Mouse (Mus musculus) heart, postnatal 14 days (tissue): ENCODE measurements around the gene Enox1. TPM values are rescaled to one million over a fixed set of nuclear protein-coding genes. Genes with fewer than 3 reads are reported as not detected.

Experiments
- DNase-seq, 2 experiments: peaks; one replicate each; pipeline ENCODE4 v3.0.0; 2021 to 2022
- intact Hi-C: fragments of 180-260 bp; cut with DNase I; formaldehyde crosslinking; loops from one replicate; pipeline ENCODE4 v1.15.1; 2025
- total RNA-seq, 2 experiments: library from RNA; stranded (reverse); gene quantifications; 2 replicates each; pipeline ENCODE4 v1.2.3; 2021

The Enox1 gene
- total RNA-seq, 2 experiments from 2014 or later, result 0.98 to 1.5 TPM

DNA sequence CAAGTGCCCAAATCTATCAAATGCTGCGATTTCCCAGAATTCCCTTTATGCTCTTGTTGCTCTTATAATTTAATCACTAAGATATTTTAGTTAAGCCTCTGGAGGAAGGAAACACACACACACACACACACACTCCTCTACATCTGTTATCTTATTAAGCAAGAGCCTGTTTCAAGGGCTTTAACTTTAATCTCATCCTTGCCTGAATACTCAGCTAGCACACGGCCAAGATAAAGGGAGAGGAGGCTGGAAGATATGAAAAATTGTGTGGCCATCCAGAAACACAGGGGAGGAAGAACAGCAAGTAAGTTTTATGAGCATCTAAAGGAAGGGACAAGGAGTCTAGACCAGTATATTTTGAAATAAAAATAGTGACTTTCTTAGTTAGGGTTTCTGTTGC lies 489.6 kb downstream of the Enox1 start:
- DNase-seq, result no peak
- intact Hi-C loops, result no loop called here

DNA sequence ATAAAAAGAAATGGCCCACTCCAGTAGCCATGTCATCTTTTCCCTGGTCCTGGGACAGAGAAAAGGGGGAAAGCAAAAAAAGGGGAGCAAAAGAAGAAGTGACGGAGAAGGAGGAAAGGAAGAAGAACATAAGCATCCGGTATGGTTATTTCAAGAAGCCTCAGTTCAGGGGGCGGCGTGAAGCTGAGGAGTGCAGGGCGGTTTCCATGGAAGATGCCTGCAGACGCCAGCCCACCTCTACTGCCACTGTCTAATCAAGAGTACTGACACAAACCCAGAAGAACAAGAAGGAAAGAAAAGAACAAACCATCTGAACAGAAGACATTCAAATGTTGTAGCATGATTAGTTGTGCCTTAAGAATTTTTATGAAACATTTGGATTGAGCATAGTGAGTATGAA lies 490.5 kb downstream of the Enox1 start:
- intact Hi-C loops, result no loop called here
- no peak for DNase-seq

DNA sequence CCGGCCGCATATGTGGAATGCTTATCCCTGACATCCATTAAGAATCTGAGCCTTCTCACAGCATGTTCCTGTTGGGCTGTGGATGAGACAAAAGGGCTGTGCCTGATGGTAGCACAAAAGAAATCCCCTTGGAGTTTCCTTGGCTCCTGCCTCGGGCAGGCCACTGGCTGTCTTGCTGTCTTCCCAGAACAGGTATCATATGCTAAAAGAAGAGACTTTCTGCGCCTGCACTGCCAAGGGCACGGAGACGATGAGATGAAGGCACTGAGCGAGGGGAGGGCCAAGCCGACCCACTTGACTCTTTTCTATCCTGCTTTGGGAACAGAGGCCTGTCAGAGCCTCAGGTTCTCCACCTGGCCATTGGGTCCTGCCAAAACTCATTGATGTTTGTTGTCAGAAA lies 491.7 kb downstream of the Enox1 start:
- intact Hi-C loops, result no loop called here
- no peak for DNase-seq

DNA sequence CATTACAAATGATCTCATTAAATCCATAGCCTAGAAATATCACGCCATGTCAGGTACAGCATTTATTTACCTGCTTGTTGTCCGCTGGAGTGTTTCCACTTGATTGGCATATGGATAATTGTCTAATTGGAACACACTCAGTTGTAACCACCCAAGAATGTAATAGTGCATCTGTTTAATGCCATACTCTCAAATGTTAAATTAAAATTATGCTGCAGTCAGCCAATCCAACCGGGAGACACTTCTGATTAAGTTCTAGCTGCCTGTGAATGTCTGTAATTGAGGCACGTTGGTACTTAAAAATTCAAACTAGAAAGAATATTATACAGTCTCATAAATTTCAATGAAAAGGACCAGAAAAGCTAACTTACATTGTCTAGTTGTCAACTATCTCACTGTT lies 502.2 kb downstream of the Enox1 start:
- DNase-seq, result no peak
- intact Hi-C loops, result no loop called here

DNA sequence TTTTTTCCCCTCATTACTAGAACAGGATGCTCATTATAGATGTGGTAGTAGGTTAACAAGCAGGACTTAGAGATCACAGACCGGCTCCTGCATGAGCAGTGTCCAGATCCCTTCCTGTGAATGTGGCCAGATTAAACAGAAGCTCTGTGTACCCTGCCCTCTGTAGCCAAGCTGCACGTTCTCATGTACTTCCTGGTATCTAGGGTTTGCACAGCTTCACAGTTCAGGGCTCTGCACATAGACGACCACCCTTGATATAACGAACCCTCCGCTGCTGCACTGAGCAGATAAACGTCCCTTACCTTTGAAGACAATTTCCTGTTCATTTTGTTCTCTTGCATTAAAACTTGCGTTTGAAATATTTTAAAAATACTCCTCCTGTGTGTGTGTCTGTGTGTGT lies 505.7 kb downstream of the Enox1 start:
- no peak for DNase-seq
- intact Hi-C loops, result no loop called here

DNA sequence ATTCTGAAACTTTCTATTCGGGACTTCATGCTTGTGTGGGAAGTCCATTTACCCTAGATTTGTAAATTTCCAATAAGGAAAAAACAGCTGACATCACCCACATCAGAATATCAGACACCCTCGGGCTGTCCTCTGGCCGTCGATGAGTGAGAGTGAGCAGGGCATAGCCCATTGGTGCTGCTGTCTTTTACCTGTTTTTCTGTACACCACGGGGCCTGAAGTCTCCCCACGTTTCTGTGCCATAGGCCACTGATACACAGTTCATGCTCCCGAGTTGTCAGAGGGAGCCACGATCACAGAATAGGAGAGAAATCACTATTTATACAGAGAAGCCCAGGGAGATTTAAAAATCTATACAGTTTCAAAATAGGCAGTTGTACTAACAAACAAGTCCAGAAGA lies 506.4 kb downstream of the Enox1 start:
- no peak for DNase-seq
- intact Hi-C loops, result no loop called here

DNA sequence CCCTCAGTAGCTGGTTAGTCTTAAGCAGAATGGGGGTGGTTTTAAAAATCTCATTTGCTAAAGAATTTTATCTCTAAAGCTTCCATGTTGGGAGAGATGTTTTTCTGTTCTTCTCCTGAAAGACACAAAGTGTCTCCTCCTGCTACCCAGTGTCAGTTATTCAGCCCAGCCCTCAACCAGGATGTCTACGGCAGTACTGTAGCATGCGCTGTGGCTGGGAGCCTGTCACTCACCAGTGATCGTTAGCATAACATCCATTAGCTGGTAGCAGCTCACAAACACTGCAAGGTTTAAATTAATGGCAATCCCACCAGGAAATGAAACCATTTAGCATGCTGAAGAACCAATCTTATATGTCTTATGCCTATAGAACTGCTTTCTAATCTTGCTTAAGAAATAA lies 511.5 kb downstream of the Enox1 start:
- DNase-seq, result no peak
- intact Hi-C loops, result no loop called here

DNA sequence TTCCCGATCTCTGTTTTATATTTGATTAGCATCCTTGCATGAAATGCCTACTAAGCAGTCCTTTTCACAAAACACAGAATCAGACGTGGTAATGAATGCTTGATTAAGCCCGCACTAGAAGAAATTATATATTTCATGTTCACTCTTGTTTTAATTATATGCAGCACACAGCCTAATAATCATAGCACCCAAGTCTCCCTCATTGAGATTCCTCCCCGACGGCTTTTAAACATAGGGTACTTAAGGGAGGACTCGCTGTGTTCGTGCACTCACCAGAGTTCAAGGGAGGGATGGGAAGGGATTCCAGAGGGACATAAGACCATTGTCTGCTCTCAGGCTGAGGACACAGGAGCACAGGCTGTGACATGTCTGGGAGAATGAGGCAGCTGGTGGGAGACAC lies 512.9 kb downstream of the Enox1 start:
- intact Hi-C loops, result no loop called here
- DNase-seq, result no peak

DNA sequence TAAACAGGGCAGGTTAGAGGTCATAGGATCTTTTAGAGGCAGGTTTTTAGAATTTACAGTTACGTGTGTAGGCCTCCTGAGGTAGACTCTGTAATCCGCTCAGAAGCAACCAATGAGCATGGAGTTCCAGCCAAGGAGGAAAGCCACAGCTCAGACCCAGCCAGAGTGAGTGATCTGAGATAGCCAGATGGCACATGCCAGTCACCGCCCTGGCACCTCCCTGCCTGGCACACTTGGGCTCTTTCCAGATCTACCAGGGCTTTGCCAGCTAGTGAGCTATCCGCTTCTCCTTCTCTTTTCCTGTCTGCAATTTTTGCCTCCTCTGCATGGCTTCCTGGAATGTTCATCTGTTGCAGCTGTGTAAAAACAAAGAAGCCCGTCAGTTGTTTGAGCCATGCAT lies 514.4 kb downstream of the Enox1 start:
- peak in 1 of 2 experiments; percentile 8 for DNase-seq
- intact Hi-C loops, result no loop called here

DNA sequence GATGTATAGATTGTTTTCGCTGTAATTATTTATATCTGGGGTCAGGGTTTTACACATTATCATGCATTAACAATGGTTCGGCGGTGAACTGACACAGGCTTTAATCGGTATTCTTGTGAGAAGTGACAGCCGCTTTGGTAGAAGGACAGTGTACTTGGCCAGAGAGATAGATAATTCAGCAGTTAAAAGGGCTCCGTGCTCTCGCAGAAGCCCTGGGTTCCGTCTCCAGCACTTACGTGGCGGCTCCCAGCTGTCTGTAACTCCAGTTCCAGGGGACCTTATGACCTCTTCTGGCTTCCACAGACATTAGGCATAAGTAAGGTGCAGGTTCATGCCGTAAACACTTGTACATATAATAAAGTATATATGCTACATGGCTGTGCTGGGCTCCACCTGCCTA lies 515.4 kb downstream of the Enox1 start:
- DNase-seq, result no peak
- intact Hi-C loops, result no loop called here

DNA sequence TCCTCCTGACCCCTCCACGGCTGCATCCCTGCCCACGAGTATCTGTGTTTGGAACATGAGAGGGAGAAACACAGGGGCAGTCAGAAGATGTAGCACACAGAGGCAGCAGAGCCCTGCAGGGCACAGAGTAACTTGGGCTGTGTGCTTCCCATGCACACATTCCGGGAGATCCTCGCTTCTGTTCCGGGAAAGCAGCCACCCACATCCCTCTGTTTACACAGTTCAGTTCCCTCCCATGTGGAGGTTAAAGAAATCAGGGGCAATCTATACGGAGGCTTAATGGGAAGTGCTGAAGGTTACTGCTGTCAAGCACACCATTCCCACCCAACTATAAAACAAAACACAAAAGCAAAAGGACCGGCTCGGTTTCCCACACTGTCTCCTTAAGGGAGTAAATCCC lies 516.6 kb downstream of the Enox1 start:
- intact Hi-C loops, result no loop called here

DNA sequence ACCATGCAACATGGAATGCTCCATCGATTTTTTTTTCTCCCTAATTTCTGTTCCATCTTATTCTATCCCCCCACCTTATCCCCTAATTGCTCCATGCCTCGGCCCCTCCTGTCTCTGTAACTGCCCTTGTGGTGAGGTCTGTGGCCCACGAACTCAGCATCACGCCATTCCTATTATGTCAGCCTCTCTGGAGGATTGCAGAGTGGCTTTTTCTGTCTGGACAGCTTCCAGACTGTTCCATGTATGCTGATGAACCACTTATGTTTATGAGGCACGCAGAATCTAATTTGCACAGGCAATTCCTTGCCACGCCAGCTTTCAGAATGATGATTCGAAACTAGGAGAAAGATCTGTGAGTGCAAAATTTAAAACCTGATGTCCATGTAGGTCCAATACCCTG lies 521.4 kb downstream of the Enox1 start:
- intact Hi-C loops, result no loop called here
- peak in 1 of 2 experiments; percentile 12 for DNase-seq

More for the DNA sequence above, 516.6 kb downstream of the Enox1 start:
- DNase-seq, result no peak

DNA sequence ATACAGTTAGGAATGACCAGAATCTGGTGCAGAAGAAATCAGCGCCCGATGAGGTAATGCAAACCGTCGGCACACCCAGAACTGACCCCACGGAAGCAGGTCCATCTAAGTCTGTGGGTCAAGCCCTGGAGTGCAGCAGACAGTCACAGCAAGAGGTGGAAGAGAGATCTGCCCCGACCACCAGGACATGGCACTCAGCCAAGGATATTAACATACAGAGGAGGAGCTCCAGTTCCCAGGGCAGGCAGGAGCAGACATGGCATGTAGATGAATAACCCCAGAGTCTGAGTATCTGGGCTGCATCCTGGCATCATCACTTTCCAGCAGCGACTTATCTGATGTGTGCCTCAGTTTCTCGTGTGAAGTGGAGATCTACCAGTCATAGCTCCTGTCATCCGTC lies 523.3 kb downstream of the Enox1 start:
- intact Hi-C loops, result no loop called here
- DNase-seq, result no peak

DNA sequence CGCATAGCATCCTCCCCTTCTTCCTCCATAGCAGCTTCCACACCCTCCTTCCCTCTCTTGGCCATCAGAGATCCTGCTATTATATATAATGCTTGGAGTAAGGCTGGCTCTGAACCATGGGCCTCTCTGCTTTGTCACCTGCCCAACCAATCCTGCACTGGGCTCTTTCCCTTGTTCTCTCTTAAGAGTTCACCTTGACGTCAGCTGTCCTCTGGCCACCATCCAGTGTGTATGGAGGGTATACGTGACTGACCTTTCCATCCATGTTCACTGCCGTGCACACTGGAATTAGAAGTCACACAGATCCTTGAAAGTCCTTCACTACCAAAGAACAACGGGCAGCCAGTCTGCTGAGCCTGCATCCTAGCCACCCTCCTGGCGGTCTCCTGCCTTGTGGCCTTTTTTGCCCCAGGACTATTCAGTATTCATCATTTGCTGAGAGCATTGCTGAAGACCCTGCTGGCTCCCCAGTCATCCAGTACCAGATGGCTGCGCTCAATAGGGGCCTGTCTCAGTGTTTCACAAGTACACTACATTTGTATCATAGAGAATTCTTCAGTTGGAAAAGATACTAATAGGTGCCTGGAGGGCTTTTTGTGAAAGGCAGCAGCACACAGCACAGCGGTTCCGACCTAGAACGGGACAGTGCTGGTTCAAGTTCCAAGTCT lies 526.5 kb downstream of the Enox1 start:
- intact Hi-C loops, result no loop called here

DNA sequence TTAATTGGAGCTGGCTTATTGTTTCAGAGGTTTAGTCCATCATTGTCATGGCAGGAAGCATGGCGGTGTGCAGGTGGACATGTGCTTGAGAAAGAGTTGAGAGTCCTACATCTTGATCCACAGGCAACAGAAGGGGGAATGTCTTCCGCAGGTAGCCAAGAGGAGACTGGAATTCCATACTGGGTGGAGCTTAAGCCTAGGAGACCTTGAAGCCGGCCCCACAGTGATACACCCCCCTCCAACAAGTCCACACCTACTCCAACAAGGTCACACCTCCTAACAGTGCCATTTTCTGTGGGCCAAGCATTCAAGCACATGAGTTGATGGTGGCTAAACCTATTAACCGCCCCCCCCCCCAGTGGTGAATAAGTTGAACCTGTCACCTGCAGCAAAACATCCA lies 533.3 kb downstream of the Enox1 start:
- no peak for DNase-seq
- intact Hi-C loops, result no loop called here

More for the DNA sequence above, 526.5 kb downstream of the Enox1 start:
- no peak for DNase-seq

DNA sequence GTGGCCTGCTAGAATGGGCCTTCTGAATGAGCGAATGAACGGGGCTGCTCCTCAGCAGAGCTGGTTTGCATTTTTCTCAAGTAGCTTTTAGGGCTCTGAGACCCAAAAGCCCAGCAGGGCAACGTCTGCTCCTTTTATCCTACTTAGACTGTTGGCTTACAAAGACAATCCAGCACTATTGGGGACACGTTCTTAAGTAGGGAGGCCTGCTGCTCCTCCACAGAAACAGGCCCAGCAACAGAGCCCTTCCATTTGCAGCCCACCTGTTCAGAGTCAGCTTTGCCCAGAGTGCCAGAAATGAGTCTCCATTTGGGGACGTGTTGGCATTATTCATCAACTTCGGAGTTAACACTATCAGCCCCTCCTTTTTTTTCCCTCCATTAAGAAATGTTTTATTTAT lies 548.4 kb downstream of the Enox1 start:
- no peak for DNase-seq
- intact Hi-C loops, result no loop called here

DNA sequence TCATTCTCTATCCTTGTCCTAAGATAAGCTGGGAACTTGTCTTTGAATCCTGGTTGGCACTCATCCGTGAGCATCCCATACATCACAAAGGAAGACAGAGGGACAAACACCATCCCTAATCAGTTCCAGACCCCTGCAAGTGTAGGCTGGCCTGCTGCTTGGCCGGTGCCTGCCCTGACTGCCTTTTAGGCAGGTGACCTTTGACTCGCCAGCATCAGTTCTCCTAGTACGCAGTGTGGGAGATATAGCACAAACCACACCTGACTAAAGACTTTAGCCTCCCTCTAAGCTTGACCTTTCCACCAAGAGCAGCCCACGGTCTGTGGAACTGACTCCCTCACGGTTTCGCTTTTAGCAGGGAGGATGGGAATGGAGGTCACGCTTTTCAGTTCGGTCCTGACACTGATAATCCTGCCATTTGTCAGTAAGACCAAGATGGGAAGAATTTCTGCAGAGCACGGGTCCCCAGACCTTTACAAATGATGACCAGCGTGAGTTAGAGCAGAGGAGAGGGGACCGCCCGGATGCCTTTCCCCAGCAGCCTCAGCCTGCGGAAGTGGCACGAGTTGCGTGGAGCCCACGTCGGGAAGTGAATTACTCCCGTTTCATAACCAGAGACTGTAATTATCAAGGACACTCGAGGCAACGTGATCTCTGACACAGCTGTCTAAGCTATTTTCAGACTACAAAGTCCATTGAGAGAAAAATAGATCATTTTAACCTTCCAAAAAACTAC lies 550.1 kb downstream of the Enox1 start:
- intact Hi-C loops, result no loop called here
- no peak for DNase-seq

DNA sequence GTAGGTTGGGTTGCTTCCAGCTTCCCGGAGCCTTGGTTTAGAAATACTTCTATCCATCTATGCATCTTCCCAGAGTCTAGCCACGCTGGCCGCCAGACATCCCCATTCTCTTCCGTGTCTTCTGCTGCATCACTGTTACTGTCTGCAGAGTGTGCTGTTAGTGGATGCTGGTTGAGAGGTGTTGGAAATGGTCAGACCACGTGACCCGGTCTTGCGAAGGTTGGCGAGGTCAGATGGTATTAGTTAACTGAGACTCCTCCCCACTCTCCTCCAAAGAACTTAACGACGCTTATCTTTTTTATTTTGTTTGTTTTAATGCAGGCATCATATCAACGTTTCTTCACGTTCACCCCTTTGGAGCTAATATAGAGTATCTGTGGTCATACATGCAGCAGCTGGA lies 550.7 kb downstream of the Enox1 start:
- intact Hi-C loops, result no loop called here
- DNase-seq, result no peak

DNA sequence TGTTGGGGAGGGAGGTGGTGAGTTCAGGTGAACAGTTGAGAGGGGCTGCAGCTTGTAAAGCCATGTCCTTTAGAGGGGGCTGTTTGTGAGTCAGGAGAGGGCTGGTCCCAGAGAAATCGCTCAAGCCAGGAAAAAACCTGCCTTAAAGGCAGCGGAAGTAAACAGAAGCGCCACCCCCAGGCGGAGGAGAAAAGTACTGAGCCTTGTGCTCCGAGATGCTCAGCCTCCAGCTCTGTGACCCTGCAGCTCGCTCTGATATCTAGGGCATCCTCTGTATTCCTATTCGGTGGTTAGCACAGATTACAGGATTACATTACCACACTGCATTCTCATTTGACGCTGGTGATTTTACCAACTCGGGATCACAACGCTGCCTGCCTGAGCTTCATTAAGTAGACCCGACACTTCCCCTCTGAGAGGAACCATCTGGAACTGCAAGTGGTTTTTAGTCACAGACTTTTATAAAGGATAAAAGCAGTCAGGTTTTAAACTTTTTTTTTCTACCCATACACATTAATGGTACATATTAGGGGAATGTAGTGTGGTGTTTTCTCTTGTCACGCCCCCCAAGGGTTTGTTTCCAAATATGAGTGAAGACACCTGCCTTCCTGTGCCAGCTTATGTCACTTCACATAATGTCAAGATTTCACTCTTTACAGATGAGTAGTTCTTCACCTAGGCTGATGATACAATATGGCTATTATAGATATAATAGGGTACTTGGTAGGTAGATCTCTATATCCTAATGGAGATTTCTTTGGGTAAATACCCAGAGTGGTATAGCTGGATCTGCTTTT lies 552.0 kb downstream of the Enox1 start:
- no peak for DNase-seq
- intact Hi-C loops, result no loop called here

DNA sequence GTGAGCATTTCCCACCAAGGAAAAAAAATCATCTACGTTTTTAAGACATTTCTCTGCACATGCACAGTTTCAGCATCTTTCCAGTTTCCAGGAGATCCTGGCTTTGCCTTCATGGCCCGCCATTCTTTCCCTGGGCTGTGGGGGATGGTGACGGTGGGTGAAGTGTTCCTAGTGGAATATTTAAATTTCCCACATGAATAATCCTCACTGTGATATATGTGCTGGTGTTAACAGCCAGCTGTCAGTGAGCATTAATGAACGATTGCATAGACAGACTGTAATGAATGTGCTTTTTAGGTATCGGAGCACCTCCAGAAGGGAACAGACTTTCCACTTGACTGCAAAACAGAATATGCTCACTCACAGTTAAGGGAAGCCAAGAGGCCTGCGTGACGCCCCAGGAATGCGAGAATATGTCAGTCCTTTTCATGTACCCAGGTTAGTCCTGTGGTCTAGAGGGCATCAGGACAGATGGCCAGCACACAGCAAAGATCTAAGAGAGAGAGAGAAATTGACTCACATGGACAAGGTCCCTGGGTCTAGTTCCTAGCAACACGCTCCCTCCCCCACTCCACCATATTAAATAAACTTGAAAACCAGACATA lies 558.5 kb downstream of the Enox1 start:
- no peak for DNase-seq
- intact Hi-C loops, result no loop called here

DNA sequence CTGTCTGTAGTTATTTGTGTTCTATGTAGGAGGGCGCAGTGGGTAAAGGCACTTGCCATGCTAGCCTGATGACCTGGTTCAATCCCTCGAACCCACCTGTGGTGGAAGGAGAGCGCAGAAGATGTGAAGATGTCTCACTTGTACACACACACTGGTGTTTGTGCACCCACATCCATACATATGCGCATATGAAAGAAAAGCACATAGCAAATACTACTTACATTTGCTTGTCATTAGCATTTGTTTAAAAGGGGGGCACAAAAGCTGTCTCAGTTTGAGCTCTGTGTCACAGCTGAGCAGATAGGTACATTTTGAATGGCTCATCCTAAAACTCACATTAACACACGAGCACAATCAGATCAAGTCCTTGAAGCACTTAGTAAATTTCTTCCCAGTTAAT lies 560.4 kb downstream of the Enox1 start:
- no peak for DNase-seq
- intact Hi-C loops, result no loop called here
